Mouse (Mus musculus) spleen, postnatal 36 days (tissue): ENCODE results near the gene Nt5c1a.
"Not testable (repeated sequence)": the region's sequence is repeated elsewhere in the genome, so short reads cannot be mapped to it uniquely, and the experiment has no call there.

Source experiments
- DNase-seq, 2 experiments: peaks; one replicate each; pipeline ENCODE4 v3.0.0; 2022; ENCODE audit warnings: low spot score in 2 of 2, mixed read lengths in 1 of 2

Gene Nt5c1a

DNA sequence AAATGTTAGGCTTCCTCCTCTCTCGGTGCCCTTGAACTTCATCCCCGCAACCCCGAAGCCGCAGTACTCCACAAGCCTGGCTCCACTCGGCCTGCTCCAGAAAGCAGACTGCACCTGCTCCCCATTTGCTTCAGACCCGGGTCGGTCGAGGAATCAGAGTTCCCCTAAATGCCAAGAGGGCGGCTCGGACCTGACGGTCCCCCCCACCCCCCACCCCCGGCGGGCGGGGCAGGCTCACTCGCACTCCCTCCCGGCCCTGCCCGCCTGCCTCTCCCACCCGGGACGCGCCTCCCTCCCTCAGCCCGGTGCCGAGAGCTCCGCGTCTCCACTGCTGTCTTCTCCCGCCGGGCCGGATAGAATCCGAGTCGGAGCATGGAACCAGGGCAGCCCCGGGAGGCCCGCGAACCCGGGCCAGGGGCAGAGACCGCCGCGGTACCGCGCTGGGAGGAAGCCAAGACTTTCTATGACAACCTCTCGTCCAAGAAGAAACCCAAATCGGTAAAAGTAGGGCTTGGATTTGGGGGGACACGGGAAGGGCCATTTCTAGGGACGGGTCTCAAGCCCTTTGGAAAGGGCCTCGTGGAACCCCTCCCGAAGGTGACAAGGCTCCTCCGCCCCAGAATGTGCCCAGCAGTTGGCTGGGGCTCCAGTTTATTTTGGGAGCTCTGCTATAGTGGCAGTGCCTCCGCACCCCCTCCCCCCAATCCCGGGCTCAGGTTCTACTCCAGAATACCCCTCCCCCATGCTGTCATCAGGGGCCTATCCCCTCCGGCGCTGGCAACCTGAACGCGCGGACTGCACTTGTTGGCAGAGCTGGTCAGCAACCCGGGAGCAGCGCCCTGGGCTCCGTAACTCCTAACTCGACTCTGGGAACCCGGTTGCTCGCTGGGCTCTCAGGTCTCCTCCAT lies at the start of gene Nt5c1a:
Gene Nt5c1a, plus strand, starts transcription at position 319 of the 908 bp plus-strand sequence.
- no peak for DNase-seq

DNA sequence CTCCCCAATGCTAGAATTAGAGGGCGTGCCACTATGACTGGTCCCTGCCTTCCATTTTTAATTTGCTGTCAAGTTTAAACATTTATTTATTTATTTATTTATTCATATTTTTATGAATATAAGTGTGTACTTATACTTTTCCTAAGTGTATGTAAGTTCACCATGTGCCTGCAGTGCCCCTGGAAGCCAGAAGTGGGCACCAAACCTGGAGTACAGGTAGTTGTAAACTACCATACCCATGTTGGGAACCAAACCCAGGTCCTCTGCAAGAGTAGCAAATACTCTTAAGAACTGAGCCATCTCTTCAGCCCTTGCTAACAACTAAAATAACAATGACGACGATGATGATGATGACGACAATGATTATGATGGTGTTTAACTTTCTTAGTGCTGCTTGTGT lies 49.3 kb upstream of the Nt5c1a start:
- DNase-seq: no peak

DNA sequence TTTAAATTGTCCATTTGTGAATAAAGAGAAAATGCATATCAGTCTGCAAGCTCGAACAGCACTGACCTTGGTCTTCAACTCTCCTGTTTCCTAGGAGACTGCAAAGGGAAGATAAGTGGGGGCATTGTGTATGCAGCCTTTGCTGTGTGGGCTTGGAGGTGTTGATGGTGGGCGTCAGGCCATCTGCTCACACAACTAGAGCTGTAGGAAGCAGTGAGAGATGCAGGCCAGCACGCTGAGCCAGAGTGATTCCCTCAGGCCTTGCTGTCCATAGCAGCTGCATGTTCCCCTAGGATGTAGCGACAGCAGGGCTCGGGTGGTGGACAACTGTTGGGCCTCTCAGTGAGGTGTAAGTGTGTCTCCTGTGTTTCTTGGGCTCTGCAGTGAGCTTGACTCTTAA lies 48.3 kb upstream of the Nt5c1a start:
- DNase-seq: no peak

DNA sequence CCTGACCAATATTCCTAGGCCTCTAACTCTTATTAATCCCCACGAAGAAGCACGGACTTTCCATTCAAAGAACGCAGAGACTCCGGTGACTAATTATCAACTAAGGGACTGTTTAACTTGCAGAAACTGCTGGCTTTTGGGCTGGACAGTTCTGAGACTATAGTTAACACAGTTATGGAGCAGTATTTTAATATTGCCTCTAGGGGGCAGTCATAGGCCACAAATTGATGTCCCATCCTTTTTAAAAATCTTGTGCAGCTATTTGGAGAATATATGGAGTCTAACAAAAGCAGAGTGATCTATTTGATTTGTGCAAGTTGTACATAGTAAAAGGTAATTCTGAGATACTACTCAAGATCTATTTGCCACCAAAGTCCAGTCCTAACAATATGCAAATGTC lies 46.3 kb upstream of the Nt5c1a start:
- no peak for DNase-seq

DNA sequence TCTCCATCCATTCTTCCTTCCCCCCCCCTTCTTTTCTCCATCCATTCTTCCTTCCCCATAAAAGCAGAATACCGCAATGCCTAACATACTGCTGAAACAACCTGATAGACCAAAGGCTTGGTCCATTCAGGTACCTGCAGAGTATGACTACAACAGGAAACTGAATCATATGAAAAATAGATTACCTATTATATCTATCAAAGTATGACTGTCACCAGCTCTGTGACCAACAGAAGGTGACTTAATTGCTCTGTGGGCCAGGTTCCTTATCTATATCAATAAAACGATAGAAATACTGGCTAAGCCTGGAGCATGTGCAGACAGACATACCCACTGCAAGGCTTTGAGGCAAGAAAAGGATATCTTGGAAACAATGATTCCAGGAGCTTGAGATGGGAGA lies 45.9 kb upstream of the Nt5c1a start:
- DNase-seq: no peak

DNA sequence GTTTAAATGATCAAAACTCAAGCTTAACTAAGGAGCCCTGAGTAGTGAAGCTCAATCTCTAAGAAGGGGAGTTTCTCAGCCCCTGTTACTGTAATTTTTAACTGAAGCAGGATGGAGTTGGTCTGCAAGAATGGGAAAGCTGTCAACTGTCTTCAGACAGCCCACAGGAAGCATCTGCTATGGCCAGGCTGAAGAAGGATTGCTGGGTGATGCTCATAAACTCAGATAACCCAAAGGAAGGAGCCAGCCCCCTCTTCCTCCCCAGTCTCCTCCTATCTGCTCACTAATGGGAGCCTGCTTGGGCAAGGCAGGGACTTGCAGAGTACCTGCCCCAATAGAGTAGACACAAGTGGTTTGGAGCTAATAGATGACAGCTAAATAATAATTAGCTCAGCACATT lies 45.5 kb upstream of the Nt5c1a start:
- DNase-seq: no peak

DNA sequence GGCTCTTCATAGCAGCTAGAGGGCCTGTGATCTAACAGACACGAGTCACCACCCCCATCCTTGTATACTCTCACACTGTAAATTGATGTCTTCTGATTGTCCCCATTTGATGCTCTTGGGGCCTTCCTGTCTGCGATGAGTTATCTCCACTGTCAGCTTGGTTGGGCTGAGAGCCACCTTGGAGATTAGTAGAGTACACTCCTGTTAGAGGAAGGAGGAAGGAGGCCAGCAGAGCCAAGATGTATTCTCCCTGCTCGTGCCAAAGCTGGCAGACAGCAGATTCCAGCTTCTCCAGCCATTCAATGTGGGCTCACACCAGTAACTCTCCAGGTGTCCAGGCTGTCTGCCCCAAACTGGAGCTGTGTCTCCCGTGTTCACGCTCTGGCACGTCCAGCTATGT lies 40.7 kb upstream of the Nt5c1a start:
- no peak for DNase-seq

DNA sequence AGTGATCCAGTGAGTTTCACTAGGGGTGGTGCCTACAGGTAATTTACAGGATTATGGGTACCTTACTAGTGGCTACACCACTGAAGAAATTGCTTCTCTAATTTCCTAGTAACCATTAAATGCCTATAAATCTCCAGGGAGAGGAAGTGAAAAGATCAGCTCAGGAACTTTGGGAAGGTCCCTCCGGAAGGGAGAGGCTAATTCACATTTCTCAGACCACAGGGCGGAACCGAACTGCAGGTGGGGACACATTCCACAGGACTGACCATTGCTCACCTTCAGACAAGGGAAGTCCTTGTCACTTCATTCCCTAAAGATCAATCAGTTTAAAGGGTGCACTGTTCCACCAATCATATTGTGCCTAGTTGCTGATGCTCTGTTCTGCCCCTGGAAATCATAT lies 40.1 kb upstream of the Nt5c1a start:
- not testable (repeated sequence) for DNase-seq

DNA sequence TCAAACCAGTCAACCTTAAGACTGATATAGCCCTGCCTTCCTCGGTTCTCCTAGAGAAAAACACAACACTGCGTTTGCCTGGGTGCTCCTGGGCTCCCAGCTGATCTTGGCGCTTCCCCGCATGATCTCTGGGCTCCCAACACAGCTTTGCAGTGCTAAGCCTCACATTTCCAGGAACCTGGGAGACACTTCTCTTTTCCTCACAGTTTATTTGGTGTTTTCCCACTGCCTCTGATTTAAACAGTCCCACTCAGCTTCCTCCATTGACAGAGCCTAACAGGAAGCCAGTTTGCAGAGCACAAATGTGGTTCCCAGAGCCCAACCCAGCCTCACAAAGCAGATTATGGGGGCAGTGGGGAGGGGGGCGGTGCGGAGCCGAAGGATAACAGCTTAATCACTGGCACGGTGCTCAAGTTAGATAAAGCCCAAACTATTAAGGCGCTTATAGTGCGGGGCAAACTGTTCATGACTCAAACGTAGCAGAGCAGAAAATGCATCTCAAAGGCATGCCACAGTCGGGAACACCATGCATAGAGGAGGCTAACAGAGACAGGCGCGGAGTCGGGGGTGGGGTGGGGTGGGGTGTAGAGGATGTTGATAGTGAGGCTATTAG lies 38.9 kb upstream of the Nt5c1a start:
- no peak for DNase-seq

DNA sequence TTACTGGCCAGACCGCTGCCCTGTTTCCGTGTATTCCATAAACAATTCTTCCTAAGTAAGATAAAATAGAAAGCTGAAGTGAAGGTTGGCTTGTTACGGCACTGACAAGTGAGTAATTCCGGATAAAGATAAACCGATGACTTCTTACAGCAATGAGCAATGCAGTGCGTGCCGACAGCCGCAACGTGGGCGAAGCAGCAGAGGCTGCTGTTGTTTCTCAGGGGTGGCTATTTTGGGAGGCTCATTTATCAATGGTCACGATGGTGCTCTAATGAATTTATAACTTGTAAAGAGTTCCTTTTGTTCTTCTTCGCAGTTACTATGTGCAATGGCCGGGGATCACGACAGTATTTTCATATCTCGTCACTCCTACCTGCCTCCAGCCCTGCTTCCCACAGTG lies 37.1 kb upstream of the Nt5c1a start:
- no peak for DNase-seq

DNA sequence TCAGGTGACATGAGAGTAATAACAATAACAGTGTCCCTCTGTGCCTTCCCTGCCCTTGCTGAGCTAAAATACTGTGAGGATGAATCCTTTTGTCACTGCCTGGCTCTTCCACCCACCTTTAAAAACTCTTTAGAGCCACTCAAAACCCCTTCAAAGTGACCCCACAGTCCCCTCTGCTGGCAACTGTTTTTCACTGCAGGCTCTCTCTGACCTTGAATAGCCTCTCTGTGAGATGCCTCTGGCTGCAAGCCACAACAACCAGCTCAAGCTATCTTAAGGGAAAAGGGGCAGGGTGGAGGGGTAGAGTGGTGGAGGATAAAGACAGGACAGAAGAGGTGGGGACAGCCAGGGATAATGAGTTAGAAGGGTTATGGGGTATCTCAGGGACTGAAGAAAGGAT lies 29.5 kb upstream of the Nt5c1a start:
- no peak for DNase-seq

DNA sequence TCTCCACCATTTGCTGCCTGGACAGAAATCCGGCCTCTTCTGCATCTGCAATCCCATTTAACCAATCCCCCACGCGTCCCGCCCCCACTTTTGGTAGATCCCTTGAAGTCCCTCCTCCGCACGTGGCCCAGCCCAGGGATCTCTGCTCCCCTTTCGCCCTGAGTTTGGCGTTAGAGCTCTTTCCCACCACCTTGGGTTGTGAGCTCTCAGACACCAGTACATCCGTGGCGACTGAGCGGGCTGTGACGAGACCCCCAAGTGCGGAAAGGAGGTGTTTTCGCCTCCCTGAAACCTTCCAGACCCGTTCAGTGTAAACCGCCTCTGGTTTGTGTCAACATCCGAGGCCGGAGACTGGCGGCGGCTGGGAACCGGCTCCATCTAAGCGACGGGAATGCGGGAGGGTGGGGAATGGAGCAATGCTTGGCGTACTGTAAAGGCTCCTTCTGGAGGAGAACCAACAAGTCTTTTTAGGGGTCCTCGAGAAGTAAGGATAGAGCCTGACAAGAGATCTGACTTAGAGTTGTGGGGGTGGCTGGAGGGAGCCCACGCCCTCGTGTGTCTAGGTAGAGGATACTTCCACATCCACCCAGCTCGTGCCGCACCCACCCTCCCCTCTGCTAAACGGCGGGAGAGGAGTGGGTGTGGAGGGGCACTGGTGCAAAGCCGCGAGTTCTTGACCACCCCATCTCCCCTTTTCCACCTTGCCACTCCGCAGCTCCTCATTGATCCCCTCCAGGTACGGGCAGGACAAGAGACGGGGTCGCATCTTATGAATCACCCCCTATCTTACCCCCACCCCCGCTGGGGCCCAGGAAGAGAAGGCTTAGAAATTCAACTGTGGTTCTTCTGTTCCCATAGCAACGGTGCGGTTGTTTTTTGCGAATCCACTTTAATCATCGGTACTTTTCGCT lies 18.7 kb upstream of the Nt5c1a start, which contains the start of gene Hpcal4:
Gene Hpcal4, plus strand, starts transcription at position 900 of the 911 bp plus-strand sequence.
- DNase-seq: no peak

DNA sequence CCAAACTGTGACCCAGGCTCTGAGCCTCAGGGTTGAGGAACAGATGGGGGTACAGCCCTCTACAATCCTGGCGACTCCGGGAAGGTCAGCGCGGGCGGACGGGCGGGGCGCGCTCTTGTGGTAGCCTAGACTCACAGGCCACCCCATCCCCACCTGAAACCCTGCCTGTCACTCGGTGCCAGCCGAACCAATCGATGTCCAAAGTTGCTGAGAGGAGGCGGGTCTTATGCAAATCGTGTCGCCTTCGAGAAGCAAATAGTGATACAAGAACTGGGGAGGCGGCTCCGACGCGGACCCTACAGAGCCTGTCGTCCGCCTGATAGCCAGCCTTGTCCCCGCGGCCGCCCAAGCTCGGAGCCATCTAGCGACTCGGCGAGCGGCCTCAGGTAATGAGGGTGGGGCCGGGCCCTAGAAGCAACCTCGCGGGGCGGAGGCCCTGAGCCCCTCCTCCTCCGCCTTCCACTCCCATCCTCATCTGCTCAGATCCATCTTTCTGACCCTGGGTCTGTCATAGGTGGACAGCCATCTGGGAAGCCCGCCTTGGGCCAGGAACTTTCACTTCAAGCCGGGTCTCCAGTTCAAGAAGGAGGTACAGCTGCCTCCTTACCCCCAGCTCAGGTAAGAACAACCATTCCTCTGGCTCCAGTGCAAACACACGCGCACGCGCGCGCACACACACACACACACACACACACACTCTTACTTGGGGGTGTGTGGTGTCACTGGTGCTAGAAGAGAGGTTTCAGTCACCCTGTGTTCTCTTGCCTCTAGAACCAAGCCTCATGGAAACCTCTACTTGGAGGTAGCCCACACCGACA lies 17.9 kb upstream of the Nt5c1a start:
- peak; percentile 40 to 43 for DNase-seq

DNA sequence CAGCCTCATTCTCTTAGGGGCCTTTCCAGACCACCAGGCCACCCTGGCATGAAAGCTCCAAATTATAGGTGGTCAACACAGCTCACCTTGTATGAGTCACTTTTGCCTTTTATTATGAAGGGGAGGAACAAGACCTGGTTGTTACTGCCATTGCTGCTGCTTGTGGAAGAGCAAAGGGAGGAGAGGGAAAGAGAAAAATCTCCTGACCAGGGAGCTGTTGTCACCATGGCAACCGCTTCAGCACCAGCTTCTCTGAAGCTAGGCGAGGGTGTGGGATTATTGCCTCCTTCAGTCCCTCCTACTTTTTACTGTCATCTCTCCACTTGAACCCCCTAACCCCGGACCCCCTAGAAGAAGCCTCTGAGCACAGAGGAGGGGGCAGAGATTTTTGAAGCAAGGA lies 16.5 kb upstream of the Nt5c1a start:
- no peak for DNase-seq

DNA sequence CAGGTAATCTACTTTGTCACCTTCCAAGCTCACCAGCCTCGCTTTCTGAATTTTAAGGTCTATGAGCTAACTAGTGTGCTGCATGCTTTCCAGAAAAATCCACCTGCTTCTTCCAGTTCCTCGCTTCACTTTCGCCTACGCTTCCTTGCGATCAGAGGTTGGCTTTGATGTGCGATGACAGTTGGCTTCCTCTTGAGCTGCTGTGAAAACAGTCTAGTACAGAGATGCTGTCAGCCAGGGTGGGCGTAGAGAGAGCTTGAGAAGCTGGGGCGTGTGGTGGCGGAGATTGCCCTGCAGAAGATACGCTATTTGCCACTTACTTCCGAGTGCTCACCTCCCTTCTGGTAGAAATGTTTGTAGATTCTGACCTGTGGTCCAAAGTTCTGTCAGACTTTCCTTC lies 9.0 kb upstream of the Nt5c1a start:
- DNase-seq: no peak

DNA sequence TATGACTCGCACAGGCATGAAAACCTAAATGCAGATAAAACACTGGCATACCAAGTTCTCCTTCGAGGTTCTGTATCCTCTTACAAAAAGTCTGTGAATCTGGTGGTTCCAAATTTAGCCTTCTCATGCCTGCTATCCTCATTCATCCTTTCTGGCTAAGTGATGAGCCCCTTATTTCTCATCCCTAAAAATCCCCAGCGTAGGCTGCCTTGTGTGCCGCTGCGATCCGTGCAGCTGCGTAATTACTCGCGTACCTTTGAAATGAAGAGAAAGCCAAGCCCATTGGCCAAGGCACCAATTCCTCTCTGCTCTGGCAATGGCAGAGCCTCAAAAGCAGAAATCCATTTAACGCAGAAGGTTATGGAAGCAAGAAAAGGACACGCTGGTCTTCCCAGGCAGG lies 7.5 kb upstream of the Nt5c1a start:
- no peak for DNase-seq

DNA sequence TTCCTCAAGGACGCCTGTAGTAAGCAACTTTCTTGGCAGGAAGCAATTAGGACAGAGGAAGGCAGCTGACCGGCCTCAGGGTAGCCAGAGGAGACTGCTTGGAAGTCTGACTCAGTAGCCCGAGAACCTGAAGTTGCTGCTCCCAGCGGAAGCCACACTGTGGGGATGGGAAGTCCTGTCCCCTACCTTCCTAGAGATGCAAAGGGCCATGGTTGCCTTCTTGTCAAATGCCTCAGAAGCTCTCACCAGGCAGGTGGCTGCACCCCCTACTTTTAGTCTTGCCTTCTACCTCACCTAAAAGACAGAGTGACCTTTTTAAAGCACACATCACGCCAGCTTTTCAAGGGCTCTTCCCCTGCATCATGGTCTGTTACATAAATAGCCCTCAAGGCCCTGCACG lies 4.6 kb upstream of the Nt5c1a start:
- no peak for DNase-seq

DNA sequence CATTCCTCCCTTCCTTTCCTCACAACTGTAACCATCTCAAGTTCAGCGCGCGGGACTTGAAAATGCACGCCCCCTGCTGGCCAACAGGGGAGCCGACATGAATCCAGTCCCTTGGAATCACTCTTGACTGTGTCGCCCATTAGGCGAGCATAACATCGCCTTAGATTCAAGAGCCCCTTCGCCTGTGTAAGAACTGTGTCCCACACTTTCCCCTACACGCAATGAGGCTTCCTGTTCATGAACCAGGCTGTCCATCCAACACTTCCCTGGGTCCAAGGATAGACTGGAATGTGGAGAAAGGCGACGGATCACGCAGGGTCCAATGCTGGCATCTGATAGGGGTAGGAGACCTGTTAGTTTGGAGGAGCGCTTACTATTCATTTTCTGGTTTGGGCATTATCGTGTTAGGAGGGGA lies 526 bp upstream of the Nt5c1a start:
- DNase-seq: no peak

DNA sequence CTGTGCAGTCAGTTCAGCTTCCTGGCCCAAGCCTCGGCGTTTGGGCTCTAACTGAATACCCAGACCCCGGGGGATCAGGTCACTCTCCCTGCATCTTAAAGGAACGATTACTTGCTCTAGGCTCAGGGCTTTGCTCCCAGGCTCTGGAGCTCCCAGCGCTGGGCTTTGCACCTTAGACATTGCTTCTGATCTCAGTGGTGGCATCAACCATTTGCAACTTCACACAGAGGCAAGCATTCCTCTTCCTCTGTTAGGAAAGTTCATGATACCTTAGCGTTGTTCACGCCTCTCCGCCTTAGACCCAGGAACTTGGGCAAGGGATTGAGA lies 753 bp downstream of the Nt5c1a start:
- DNase-seq: no peak

DNA sequence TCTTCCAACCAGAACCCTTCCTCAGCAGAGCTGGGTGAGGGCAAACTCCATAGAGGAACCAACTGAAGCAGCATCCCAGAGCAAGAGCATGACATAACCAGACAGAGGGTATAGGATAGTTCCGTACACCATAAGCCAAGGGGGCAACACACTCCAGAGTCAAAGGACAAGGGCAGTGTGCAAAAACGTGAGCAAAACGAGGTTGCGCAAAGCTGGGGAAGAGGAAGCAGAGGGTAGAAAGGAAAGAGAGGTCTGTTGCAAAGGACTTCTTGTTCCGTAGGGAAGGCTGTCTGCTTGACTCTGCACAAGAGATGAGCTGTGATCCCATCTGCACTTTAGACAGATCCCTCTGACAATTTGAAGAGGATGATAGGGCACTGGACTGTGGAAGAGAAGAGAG lies 6.0 kb downstream of the Nt5c1a start:
- no peak for DNase-seq

DNA sequence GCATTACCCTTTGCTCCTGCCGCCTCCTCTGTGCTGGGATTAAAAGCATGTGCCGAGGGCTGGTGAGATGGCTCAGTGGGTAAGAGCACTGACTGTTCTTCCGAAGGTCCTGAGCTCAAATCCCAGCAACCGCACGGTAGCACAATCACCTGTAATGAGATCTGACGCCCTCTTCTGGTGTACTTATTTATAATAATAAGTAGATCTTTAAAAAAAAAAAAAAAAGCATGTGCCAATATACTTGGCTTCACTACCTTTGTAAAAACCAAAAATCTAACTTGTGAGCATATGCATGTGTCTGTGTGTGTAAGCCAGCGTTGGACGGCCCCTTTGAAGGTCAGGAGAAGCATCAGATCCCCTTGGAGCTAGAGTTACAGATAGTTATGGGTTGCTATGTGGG lies 9.7 kb downstream of the Nt5c1a start:
- DNase-seq: no peak

DNA sequence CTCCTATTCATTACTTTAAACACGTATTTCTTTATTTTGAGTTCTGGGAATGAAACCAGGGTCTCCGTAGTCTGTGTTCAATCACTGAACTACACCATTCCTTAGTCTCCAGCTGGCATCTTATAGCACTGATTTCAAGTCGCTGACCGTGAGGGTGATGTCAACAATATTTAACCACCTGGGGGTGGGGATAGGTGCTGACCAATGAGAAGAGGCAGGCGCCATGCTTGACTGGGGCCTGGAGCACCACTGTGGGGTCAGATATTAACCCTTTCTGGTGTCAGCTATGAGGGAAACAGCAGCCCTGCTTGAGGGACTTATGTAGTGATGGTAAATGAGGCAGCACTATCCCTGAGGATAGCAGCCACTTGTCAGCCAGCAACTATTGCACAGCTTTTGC lies 10.1 kb downstream of the Nt5c1a start:
- DNase-seq: no peak
